Mouse (Mus musculus) fat pad, adult 2 months (tissue): Measurements from ENCODE around the gene Clpp.

Experiments used
- DNase-seq: peaks from one replicate; pipeline ENCODE4 v3.0.0-alpha.2; 2011; ENCODE audit warnings: low read depth, low spot score; ENCODE audit errors: extremely low read depth

Gene Clpp

DNA sequence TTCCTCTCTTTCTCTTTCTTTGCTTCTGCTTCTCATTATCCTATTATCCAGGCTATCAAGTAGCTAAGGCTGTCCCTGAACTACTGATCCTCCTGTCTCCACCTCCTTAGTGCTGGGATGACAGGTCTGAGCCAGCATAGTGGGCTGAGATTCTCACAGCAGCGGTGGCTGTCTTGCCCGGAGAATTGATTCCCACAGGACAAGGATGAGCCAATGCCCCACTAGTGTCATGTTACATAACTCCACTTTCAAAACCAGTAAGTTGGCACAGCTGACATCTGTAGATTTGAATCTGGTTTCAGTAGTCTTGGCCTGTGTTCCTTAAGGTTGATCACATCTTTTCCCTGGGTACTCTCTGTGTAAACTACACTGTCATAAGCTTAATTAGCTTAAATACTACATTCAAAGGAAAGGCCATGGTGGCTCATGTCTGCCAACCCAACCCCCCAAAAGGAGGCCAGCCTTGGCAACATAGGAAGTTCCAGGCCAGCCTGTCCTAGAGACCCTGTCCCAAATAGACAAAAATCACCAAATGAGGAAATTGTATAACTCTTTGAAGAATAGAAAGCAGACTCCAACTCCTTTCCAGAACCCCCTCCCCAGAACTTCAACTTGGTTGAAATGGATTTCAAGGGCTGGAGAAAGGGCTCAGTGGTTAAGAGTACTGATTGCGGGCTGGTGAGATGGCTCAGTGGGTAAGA lies 3.9 kb upstream of the Clpp start:
- peak; percentile 62 for DNase-seq

DNA sequence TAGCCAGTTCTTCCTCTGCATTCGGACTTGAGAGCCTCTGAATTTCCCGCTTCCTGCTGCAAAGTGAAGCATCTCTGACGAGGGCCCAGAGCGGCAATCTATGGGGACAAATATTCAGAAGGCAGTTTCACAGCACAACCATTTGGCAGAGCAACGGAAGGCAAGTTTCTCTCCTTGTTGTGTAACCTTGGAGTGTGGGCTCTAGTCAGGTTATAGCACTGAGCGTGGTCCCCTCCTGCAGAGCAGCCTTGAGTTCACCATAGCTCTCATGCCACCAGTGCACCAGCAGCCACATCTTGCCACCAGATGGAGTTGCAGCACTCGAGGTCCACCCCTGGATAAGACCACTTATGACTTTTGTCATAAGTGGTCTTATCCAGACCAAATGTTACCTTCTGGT lies 1.7 kb upstream of the Clpp start:
- no peak for DNase-seq

DNA sequence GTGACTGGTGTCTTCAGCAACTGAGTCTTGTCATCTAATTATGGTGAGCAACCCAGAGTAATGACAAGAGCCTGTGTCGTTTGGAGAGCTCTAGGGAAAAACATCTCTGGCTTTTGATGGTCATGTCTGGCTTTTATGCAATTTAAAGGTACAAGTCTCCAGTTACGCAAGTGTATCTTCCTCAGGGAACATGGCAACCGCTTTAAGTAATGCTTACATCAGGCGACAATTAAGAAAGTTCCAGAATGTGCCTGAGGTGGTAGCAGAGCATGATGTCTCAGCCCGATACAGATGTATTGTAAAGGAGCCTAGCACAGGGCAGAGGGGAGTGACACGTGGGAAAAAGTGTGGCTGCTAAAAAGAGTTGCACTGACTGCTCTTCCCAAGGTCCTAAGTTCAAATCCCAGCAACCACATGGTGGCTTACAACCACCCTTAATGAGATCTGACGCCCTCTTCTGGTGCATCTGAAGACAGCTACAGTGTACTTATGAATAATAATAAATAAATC lies 1.1 kb upstream of the Clpp start:
- peak; percentile 93 for DNase-seq

DNA sequence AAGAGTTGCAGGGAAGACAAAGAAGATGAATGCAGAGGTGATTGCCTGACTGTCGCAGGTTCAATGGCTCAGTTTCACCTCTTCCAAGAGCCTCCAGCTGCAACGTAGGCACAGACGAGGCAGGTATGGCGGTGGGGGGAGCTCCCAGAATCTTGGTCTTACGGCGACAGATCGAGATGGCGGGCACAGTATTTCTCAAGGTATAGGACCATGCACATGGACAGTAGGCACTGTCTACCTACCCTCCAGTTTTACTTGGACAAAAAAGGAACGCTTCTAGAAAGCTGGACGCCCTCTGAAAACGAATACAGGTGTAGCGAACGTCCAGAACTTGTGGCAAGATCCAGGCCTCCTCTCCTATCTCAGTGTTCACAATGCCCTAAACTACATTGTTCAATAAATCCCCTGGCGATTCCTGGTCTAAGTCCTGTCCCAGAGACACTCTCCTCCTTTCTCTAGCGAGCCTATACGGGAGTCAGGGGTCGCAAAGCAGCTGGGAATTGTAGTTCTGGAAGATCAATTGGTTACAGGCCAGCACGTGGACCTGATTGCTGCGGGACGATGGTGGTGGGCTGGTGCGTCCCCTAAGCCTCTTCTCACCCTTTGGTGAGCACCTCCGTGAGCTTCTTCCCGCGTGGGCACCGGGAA lies 514 bp upstream of the Clpp start:
- no peak for DNase-seq

DNA sequence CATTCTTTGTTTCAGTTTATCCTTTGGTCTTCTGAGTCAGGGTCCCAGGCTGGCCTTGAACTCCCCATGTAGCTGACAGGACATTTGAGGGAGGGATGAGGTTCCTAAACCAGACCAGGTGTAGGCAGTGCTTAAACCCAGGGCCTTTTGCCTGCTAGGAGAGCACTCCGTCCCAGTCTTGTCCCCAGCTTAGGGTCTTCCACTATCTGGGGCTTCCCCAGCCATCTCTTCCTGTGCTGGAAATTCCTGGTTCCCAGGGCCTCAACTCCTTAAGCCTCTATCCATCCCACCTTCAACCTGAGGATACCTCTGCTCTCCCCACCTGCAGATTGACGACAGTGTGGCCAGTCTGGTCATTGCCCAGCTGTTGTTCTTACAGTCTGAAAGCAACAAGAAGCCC lies 861 bp downstream of the Clpp start:
- DNase-seq: no peak

DNA sequence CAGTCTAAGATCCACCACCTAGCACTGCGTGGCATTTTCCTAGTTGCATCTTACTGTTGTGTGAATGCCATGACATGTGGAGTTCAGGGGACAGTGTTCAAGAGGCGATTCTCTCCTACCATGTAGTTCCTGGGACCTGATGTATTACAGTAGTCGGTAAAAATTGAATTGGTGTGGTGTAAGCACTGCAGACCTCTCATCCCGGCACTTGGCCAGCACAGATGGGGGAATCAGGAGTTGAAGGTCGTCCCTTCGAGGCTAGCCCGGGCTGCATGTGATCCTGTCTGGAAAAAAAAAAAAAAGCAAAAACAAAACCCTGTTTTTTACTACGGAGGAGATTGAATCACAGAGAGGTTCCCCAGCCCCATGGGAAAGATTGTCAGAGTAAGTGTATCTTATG lies 4.9 kb downstream of the Clpp start:
- DNase-seq: no peak

DNA sequence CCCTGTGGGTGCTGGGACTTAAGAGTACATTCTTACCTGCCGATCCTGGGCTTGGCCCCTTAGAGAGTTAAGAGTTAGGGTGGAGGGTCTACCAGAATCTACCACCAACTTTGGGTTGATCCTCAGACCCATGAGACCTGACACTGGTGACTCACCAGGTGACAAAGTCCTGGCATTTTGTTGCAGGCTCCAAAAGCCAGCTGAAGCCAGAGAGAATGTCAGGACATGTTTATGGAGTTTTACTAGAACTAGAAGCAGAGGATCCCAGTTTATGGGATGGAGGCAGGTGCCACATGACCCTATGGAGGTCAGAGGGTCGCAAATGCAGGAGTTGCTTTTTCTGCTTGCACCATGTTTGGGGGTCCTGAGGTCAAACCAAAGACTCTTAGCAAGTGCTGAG lies 6.4 kb downstream of the Clpp start:
- DNase-seq: no peak

DNA sequence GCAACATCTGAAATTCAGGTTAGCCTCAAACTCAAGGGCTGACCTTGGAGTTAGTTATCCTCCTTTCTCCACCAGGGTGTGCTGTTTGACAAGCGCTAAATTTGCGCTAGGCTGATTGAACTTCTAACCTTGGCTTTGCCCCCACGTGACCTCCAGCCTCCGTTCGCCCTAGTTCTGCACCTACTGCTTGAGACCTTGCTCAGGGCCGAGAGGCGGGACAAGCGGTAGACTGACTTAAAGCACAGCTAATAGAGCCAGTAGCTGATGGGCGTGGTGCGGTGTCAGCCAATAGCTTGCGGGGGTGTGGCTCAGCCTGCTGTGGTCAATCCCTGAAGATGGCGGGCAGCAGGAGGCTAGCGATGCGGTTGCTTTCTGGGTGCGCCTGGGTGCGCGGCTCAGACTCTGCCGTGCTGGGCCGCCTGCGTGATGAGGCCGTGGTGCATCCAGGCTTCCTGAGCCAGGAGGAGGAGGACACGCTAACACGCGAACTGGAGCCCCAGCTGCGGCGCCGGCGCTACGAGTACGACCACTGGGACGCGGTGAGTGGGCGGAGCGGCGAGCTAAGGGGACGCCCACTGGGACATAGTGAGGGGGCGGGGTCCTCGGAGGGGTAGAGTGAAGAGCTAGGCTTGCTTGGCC lies 7.0 kb downstream of the Clpp start, which contains the start of gene Alkbh7:
Gene Alkbh7, plus strand, starts transcription at position 311 of the 639 bp plus-strand sequence.
- DNase-seq: peak; percentile 96

DNA sequence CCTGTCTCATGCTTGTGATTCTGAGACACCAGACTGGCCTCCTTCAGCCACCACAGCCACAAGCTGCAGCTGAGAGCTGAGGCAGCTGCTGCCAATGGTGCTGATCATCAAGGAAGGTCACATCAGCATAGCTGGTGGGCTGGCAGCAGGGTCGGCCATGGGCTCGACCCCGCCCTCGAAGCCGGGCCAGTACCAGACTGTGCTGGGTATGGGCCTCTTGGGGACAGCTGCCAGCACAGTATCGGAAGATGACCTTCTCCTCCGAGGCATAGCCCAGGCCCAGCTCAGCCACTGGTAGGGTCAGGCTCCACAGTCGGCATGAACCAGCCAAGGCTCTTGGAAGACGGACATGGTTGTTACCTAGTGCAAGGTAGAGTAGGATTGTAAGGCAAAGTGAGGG lies 9.3 kb downstream of the Clpp start:
- no peak for DNase-seq

DNA sequence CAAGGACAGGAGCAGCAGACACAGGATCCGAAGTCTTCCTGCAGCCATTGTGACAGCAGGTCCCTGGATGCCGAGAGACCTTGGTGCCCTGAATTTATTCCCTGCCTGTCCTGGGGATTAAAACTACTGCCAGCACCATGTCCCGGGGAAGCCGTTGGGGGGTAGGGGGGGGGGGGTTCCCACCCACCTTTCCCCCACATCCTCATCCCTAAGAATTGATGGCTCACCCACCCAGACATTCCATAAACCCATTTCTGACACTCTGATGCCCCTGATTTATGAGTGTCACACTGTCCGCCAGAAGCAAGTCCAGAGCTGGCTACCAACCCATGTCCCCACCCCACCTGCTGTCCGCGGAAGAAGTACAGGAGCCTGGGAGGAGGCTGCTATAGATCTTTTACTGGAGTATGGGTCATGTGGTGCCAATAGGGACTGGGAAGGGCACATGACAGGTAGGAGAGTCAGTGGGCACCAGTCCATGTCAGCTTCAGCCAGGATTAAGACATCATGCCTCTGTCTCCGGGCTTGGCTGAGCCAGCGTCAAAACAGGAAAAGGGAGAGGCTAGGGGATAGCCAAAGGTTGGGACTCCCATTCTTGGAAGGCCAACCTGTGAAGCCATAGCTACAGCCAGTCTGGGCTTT lies 10.0 kb downstream of the Clpp start, which contains the start of gene Pspn:
Gene Pspn, minus strand, starts transcription at position 51 of the 642 bp plus-strand sequence.
- DNase-seq: no peak

DNA sequence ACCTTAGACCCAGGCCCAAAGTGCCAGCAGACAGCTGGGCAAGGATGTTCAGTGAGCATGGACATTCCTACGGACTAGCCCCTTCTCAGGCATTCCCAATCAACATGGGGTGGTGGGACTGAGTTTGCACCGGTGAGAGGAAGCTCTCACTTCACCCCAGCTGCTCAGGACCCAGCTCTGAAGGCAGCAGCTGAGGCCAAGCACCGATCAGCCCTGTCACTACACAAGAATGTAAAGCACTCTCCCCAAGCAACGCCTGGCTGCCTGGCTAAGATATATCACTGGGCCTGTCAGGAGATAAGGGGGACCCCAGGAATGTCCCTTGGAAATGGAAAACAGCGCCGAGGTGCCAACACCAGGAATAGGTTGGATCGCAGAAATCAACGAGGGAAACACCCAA lies 11.1 kb downstream of the Clpp start:
- DNase-seq: no peak

DNA sequence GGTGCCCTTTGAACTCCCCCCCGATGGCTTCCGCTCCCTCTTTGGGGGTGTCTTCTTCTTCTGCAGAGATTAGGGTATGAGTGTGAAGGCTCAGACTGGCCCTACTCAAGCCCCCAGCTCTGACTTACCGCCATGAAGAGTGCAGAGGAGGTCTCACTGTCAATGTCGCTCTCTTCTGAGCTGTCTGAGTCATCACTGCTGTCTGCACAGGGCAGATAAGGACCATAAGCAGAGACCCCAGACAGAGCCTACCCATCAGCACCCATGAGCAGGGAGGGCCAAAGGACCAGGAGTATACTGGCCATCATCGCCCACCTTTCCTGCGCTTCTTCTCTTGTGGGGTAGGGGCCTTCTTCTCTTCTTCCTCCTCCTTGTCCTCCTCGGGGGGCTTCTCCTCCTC lies 13.9 kb downstream of the Clpp start:
- DNase-seq: no peak

DNA sequence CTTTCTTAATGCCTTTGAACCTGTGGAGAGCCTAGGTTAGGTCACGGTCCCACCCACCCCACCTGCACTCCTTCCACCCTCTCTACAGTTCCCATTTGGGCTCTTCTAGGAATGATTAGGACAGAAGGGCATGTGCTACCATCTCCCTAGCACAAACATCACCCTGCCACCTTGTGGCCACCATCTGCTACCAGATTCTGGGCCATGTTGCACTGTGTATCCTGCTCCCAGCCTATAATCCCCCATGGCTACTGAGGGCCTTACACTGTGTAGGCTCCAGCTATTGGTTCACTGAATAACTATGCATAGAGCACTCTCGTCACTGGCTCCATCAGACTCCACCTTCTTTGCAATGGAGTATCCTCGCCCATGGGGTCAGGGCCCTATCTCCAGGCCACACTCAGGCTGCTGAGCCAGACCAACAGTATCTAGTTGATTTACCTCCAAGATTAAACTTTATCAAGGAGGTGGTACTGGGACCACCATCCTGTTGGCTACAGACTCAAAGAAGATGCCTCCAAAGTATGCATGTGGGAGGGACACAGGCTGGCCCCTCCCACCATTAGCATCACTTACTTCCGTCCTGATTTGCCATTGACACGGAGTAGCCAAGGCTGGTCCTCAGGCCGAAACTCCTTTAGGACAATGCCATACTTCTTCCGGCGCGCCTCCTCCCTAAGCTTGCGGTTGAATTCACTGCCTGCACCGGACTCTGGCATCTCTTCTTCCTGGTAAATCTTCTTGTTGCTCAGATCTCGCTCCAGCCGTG lies 17.2 kb downstream of the Clpp start:
- DNase-seq: no peak

DNA sequence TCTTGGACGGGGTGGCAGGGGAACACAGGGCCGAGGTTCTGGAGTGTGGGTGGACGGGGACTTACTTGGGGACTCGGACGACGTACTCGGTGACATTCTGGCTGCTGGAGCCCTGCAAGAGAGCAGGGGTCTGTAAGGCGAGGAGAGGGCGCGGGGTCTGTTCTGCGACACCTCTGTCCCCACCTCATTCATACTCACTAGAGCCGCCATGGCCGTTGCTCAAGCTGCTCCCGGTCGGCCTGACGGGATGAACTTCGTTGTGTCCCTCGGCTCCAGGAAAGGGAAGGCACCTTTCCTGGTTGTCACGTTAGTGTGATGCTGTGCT lies 20.8 kb downstream of the Clpp start:
- DNase-seq: no peak

DNA sequence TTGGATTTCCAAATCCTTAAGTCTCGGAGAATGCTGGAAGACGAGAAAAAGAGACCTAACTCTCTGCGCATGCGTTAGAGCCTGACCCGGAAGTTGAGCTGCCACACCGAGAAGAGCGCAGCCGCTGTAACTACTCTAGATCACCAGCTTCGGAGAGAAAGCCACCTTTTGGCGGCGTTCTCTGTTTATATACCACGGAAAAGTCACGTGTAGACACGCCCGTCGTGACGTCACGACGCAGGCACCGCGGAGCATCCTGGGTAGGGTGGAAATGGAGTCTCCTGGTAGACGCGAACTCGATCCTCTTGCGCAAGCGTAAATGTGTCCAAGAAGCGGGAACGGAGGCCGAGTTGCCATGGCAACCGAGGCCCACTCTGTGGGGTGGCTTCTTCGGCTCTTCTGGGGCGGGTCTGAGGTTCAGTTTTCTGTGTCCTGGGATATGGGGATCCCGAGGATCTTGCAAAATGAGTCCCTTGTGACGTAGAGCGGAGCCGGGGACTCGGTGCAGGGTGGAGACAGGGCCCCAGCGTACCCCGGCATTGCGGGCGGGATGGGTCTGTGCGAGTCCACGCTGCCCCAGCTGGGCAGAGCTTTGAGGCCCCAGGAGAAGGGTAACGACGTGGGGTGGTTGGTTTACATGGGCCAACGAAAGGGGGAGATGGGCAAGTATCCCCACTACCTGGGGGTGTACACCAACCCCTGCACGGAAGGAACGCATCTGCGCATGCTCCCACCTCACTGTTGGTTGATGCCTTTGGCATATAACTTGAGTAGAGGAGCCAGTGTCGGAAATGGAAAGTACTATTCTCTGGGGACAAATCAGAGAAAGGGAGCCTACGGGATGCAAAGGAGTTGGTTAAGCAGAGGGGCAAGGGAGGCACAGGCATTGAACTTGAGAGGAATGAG lies 21.4 kb downstream of the Clpp start, which contains the start of the genes Gtf2f1 and Gm17949:
Gene Gtf2f1, minus strand, starts transcription at position 53 of the 906 bp plus-strand sequence.
Gene Gm17949, plus strand, starts transcription at position 234 of the 906 bp plus-strand sequence.
- DNase-seq: peak; percentile 70

DNA sequence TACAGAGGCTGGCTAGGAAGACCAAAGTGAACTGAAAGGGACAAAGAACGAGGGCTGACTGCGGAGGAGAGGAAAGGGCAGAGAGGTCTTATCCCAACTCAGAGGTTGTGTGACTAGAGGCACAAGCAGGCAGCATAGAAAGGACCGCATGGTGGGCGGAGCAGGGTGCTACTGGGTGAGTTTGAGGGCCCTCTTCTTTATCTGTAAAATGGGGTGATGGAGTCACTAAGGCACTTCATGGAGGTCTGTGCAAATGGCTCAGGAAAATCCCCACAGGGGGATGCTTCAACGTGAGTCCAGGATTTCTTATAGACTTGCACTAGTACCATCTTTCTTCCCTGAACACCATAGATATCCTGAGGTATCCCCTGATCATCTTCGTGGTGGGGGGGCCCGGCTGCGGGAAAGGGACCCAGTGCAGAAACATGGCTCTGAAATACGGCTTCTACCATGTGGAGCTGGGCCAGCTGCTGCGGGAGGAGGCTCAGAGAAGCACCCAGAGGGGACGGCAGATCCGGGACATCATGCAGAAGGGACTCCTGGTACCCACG lies 22.2 kb downstream of the Clpp start:
- DNase-seq: no peak

DNA sequence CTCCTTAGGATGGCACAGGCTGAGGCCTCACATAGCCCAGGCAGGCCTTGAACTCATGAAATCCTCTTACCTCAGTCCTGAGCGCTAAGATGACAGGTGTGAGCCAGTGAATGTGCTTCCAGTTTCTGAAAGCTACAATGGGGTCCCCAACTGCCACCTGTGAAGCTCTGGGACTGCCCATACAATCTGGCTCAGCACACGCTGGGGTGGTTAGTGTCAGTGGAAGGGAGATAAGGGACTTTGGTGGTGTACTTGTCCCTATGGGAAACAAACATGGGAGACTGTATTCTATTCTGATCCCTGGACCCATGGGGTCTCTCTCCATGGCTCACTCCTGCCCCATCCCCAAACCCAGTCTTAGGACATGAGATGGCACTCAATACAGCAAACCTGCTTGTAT lies 29.6 kb downstream of the Clpp start:
- no peak for DNase-seq

DNA sequence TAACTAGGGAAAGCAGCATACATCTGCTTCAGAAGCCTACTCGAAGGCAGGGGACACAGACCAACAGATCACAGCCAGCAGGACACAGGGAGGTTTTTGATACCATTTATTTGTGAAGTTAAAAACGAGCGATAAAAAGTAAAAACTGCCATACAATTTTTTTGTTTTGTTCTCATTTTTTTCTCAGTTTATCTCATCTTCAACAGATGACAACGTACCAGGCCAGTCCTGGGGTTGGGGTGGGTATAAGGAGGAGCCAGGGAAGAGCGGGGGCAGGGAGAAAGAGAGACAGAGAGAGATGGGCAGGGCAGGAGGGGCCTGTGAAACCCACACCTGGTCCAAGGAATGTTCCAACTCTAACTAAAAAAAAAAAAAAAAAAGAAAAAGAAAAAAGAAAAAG lies 30.9 kb downstream of the Clpp start:
- DNase-seq: no peak

DNA sequence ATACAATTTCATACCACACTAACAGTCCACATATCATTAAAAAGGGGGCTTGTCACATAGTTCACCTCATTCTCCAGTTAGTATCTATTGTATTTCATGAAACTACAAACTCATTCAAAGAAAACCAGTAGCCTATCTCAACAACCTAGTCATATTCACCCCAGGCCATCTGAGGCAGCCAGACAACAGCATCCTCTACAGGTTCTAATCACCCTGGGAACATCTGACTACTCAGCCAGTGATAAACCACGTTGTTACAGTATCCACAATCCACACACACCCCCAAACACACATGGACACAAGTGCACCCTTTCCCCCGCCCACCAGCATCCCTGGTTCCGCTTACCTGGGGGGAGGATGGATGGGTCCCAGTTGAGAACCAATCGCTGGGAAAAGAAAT lies 37.4 kb downstream of the Clpp start:
- DNase-seq: no peak
